Mouse (Mus musculus): ENCODE results near the gene Ewsr1. TPM values are rescaled to one million over a fixed set of nuclear protein-coding genes. Genes with fewer than 3 reads are reported as not detected.

Gene Ewsr1
- polyA plus RNA-seq (2014; fragmentation: Illumina TruSeq; extraction: RNeasy Lipid Tissue Mini Kit (QIAGEN cat#74804); ENCODE audit: low read depth, low replicate concordance): 224 TPM

DNA sequence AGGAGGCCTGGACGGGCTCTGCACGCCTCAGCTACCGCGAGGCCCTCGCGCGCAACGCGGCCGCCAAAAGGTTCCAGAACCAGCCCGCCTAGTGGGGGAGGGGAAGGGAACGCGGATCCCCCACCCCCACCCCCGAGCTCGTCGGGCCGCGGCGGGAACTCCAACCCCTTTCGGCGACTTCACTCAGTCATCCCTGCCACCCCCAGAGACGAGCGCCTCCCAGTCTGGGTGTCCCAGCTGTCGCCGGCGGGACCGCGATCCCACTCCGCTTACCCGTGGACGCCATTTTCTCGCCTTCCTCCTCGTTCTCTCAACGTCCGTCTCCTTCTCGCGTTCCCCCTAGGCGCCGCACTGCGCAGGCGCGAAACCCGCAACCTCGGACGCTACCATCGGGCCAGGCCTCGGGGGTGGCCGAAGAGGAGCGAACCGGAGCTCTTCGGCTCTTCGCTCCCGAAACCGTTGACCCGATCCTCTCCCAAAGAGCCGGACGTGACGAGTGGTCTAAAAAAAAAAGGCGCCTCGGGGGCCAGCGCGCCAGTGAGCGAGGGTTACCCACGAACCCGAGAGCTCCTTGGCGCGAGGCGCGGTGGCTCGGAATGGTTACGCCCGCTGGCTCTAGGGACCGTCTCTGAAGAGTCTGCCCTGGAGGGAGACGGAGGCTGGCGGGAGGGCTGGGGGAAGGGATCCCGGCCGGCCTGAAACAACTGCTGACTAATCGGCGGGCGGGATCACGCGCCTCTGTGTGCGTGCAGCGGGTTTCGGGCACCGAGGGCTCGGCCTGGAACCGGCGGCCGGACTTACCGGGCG lies at the start of gene Ewsr1, which contains the start of gene Rhbdd3:
TSS of gene Ewsr1 (minus strand) at position 531 of the 807 bp plus-strand sequence.
TSS of gene Rhbdd3 (plus strand) at position 191 of the 807 bp plus-strand sequence.

GRCm38 (mm10) chr11:5065056-5065821 lies 33.8 kb downstream of the Ewsr1 start, which contains the start of gene Gas2l1:
Gene Gas2l1 (minus strand): TSS chr11:5065327.

GRCm38 (mm10) chr11:5057856-5058641 lies 41.0 kb downstream of the Ewsr1 start, which contains the start of gene Rasl10a:
Gene Rasl10a (plus strand): TSS chr11:5058128.

Other genes with a start within 250 kb of the Ewsr1 start
- gene Nf2, start 249.7 kb downstream of the Ewsr1 start, polyA plus RNA-seq (2014; fragmentation: Illumina TruSeq; extraction: RNeasy Lipid Tissue Mini Kit (QIAGEN cat#74804); ENCODE audit: low read depth, low replicate concordance): 217 TPM
- gene Nipsnap1, start 225.3 kb downstream of the Ewsr1 start, polyA plus RNA-seq (2014; fragmentation: Illumina TruSeq; extraction: RNeasy Lipid Tissue Mini Kit (QIAGEN cat#74804); ENCODE audit: low read depth, low replicate concordance): 25.3 TPM
- 8.7 TPM for gene Thoc5, start 203.9 kb downstream of the Ewsr1 start, polyA plus RNA-seq (2014; fragmentation: Illumina TruSeq; extraction: RNeasy Lipid Tissue Mini Kit (QIAGEN cat#74804); ENCODE audit: low read depth, low replicate concordance)
- 1.1 TPM for gene Nefh, start 151.2 kb downstream of the Ewsr1 start, polyA plus RNA-seq (2014; fragmentation: Illumina TruSeq; extraction: RNeasy Lipid Tissue Mini Kit (QIAGEN cat#74804); ENCODE audit: low read depth, low replicate concordance)
- gene Ap1b1, start 112.4 kb downstream of the Ewsr1 start, polyA plus RNA-seq (2014; fragmentation: Illumina TruSeq; extraction: RNeasy Lipid Tissue Mini Kit (QIAGEN cat#74804); ENCODE audit: low read depth, low replicate concordance): 71.3 TPM
- gene Rasl10a, start 41.1 kb downstream of the Ewsr1 start, polyA plus RNA-seq (2014; fragmentation: Illumina TruSeq; extraction: RNeasy Lipid Tissue Mini Kit (QIAGEN cat#74804); ENCODE audit: low read depth, low replicate concordance): not detected
- 4.2 TPM for gene Gas2l1, start 33.9 kb downstream of the Ewsr1 start, polyA plus RNA-seq (2014; fragmentation: Illumina TruSeq; extraction: RNeasy Lipid Tissue Mini Kit (QIAGEN cat#74804); ENCODE audit: low read depth, low replicate concordance)
- gene Rhbdd3, start 340 bp downstream of the Ewsr1 start, polyA plus RNA-seq (2014; fragmentation: Illumina TruSeq; extraction: RNeasy Lipid Tissue Mini Kit (QIAGEN cat#74804); ENCODE audit: low read depth, low replicate concordance): not detected
- gene Emid1, start 53.0 kb upstream of the Ewsr1 start, polyA plus RNA-seq (2014; fragmentation: Illumina TruSeq; extraction: RNeasy Lipid Tissue Mini Kit (QIAGEN cat#74804); ENCODE audit: low read depth, low replicate concordance): not detected
- gene Kremen1, start 162.3 kb upstream of the Ewsr1 start, polyA plus RNA-seq (2014; fragmentation: Illumina TruSeq; extraction: RNeasy Lipid Tissue Mini Kit (QIAGEN cat#74804); ENCODE audit: low read depth, low replicate concordance): 3.0 TPM